Mouse (Mus musculus): ENCODE data around the gene Lyz2.
"Not testable (repeated sequence)": the region's sequence is repeated elsewhere in the genome, so short reads cannot be mapped to it uniquely, and the experiment has no call there.

Gene Lyz2

GRCm38 (mm10) chr10:117285584-117285983 is 3.5 kb upstream of the Lyz2 start:
- not testable (repeated sequence) for DNase-seq (ENCODE audit: inconsistent age in 2 of 2, low spot score in 1 of 2)

GRCm38 (mm10) chr10:117284578-117285520 is 2.7 kb upstream of the Lyz2 start:
- no peak for DNase-seq (ENCODE audit: inconsistent age in 2 of 2, low spot score in 1 of 2)

GRCm38 (mm10) chr10:117283871-117284577 is 1.9 kb upstream of the Lyz2 start:
- no peak for DNase-seq (ENCODE audit: inconsistent age in 2 of 2, low spot score in 1 of 2)

- not testable (repeated sequence) for DNase-seq (ENCODE audit: inconsistent age in 2 of 2, low spot score in 1 of 2)
Observed at GRCm38 (mm10) chr10:117283196-117283595, 1.1 kb upstream of the Lyz2 start.

GRCm38 (mm10) chr10:117282551-117282950 is 430 bp upstream of the Lyz2 start:
- no peak for DNase-seq (ENCODE audit: inconsistent age in 2 of 2, low spot score in 1 of 2)

- DNase-seq (ENCODE audit: inconsistent age in 2 of 2, low spot score in 1 of 2): no peak
Observed at GRCm38 (mm10) chr10:117281381-117281920, 670 bp downstream of the Lyz2 start.

GRCm38 (mm10) chr10:117280000-117280399 is 2.1 kb downstream of the Lyz2 start:
- DNase-seq (ENCODE audit: inconsistent age in 2 of 2, low spot score in 1 of 2): no peak

GRCm38 (mm10) chr10:117278510-117278909 is 3.6 kb downstream of the Lyz2 start:
- DNase-seq (ENCODE audit: inconsistent age in 2 of 2, low spot score in 1 of 2): peak in 1 of 2 experiments; percentile 15

GRCm38 (mm10) chr10:117277779-117278178 is 4.3 kb downstream of the Lyz2 start:
- DNase-seq (ENCODE audit: inconsistent age in 2 of 2, low spot score in 1 of 2): peak in 1 of 2 experiments; percentile 26

GRCm38 (mm10) chr10:117275681-117276369 is 6.3 kb downstream of the Lyz2 start:
- peak in 1 of 2 experiments; percentile 17 for DNase-seq (ENCODE audit: inconsistent age in 2 of 2, low spot score in 1 of 2)

GRCm38 (mm10) chr10:117274645-117275044 is 7.5 kb downstream of the Lyz2 start:
- DNase-seq (ENCODE audit: inconsistent age in 2 of 2, low spot score in 1 of 2): not testable (repeated sequence)

- peak in 1 of 2 experiments; percentile 17 for DNase-seq (ENCODE audit: inconsistent age in 2 of 2, low spot score in 1 of 2)
Observed at GRCm38 (mm10) chr10:117272023-117272422, 10.1 kb downstream of the Lyz2 start.

- no peak for DNase-seq (ENCODE audit: inconsistent age in 2 of 2, low spot score in 1 of 2)
Observed at GRCm38 (mm10) chr10:117259870-117260269, 22.3 kb downstream of the Lyz2 start.

- no peak for DNase-seq (ENCODE audit: inconsistent age in 2 of 2, low spot score in 1 of 2)
Observed at GRCm38 (mm10) chr10:117238603-117239002, 43.5 kb downstream of the Lyz2 start, which contains the start of gene 9530003J23Rik. Gene 9530003J23Rik (minus strand): TSS chr10:117238703.

- DNase-seq (ENCODE audit: inconsistent age in 2 of 2, low spot score in 1 of 2): no peak
Observed at GRCm38 (mm10) chr10:117235866-117236265, 46.3 kb downstream of the Lyz2 start.

- no peak for DNase-seq (ENCODE audit: inconsistent age in 2 of 2, low spot score in 1 of 2)
Observed at GRCm38 (mm10) chr10:117234825-117235224, 47.3 kb downstream of the Lyz2 start.

GRCm38 (mm10) chr10:117229826-117230225 is 52.3 kb downstream of the Lyz2 start:
- no peak for DNase-seq (ENCODE audit: inconsistent age in 2 of 2, low spot score in 1 of 2)

All from adrenal gland, adult (tissue).